Mouse (Mus musculus) left cerebral cortex, adult 8-10 months (tissue): ENCODE results near the gene Stxbp2. TPM values are rescaled to one million over a fixed set of nuclear protein-coding genes. Genes with fewer than 3 reads are reported as not detected.

Experiments
- DNase-seq, 2 experiments: peaks; one replicate each; pipeline ENCODE4 v3.0.0; 2022; ENCODE audit warnings: low spot score in 2 of 2
- total RNA-seq, 4 experiments: library from RNA; stranded (reverse); gene quantifications; 2 replicates each; pipeline ENCODE4 v1.2.4; 2022

Stxbp2 gene
- total RNA-seq, 4 experiments from 2014 or later, result 55.4 to 80.3 (median 63.3) TPM

- DNase-seq, result no peak
Measured at GRCm38 (mm10) chr8:3679656-3680055, 48.9 kb downstream of the Stxbp2 start.

- DNase-seq, result no peak
Measured at GRCm38 (mm10) chr8:3682435-3682834, 51.7 kb downstream of the Stxbp2 start.

GRCm38 (mm10) chr8:3683408-3684176 lies 52.8 kb downstream of the Stxbp2 start:
- DNase-seq, result no peak

GRCm38 (mm10) chr8:3684530-3684929 lies 53.8 kb downstream of the Stxbp2 start:
- no peak for DNase-seq

GRCm38 (mm10) chr8:3685422-3685821 lies 54.7 kb downstream of the Stxbp2 start:
- DNase-seq, result no peak

GRCm38 (mm10) chr8:3687537-3687936 lies 56.8 kb downstream of the Stxbp2 start:
- no peak for DNase-seq

- no peak for DNase-seq
Measured at GRCm38 (mm10) chr8:3690774-3691173, 60.0 kb downstream of the Stxbp2 start.

Other genes with a start within 250 kb of the Stxbp2 start
- 10 to 100 TPM; 38.6 to 45.6 (median 41.8) TPM for gene Arhgef18, start 237.9 kb upstream of the Stxbp2 start, total RNA-seq
- gene Pex11g, start 163.3 kb upstream of the Stxbp2 start, total RNA-seq, result 1 to 10 TPM in 1 of 4 experiments, under 1 TPM in 3; 0.41 to 1.0 (median 0.90) TPM
- under 1 TPM in 1 of 4 experiments, not detected in 3; 0.30 TPM for gene Tex45, start 160.1 kb upstream of the Stxbp2 start, total RNA-seq
- 10 to 100 TPM; 30.8 to 36.0 (median 31.9) TPM for gene Zfp358, start 137.8 kb upstream of the Stxbp2 start, total RNA-seq
- gene Mcoln1, start 130.5 kb upstream of the Stxbp2 start, total RNA-seq, result 100 to 1,000 TPM in 1 of 4 experiments, 10 to 100 TPM in 3; 85.3 to 100 (median 94.8) TPM
- 10 to 100 TPM; 62.6 to 70.7 (median 67.0) TPM for gene Pnpla6, start 115.6 kb upstream of the Stxbp2 start, total RNA-seq
- gene C330021F23Rik, start 63.0 kb upstream of the Stxbp2 start, total RNA-seq, result not detected
- 10 to 100 TPM; 29.0 to 34.2 (median 32.6) TPM for gene Camsap3, start 43.7 kb upstream of the Stxbp2 start, total RNA-seq
- gene Xab2, start 9.6 kb upstream of the Stxbp2 start, total RNA-seq, result 10 to 100 TPM; 38.1 to 41.5 (median 40.5) TPM
- 10 to 100 TPM; 55.9 to 90.3 (median 75.7) TPM for gene Pet100, start 9.4 kb upstream of the Stxbp2 start, total RNA-seq
- not detected for gene Pcp2, start 5.4 kb upstream of the Stxbp2 start, total RNA-seq
- 1 to 10 TPM in 3 of 4 experiments, under 1 TPM in 1; 0.96 to 1.5 (median 1.1) TPM for gene Retn, start 24.8 kb downstream of the Stxbp2 start, total RNA-seq
- gene Mcemp1, start 34.8 kb downstream of the Stxbp2 start, total RNA-seq, result under 1 TPM in 2 of 4 experiments, not detected in 2; 0.42 to 0.59 TPM
- 10 to 100 TPM; 11.6 to 18.0 (median 13.9) TPM for gene Fcor, start 41.4 kb downstream of the Stxbp2 start, total RNA-seq
- 10 to 100 TPM; 27.3 to 29.4 (median 28.7) TPM for gene Trappc5, start 45.3 kb downstream of the Stxbp2 start, total RNA-seq
- not detected for gene Fcer2a, start 63.2 kb downstream of the Stxbp2 start, total RNA-seq
- under 1 TPM in 2 of 4 experiments, not detected in 2; 0.27 to 0.40 TPM for gene Clec4g, start 89.7 kb downstream of the Stxbp2 start, total RNA-seq
- 1 to 10 TPM in 3 of 4 experiments, under 1 TPM in 1; 0.41 to 1.5 (median 1.2) TPM for gene Cd209a, start 118.0 kb downstream of the Stxbp2 start, total RNA-seq
- gene Cd209e, start 223.4 kb downstream of the Stxbp2 start, total RNA-seq, result not detected
- gene Cd209d, start 247.6 kb downstream of the Stxbp2 start, total RNA-seq, result not detected